Mouse (Mus musculus): Measurements from ENCODE around the gene Bola1.

DNA sequence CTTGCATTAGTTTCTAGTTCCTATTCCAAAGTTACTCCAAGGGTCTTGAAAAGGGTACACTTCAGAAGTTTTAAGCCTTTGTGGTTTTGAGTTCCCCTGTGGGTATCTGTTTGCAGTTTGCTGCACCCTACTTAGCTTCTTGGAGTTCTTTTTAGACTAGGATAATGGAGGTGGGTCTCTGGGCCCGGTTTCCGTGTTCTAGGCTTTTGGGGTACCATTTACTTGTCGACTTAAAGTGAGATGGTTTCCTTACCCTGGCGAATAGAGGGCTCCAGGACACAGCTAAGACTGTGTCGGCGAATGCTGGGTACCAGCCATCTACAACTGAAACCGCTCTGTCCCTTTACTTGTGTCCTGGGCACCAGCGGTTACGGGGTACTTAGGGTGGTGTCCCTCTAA, 2.1 kb upstream of the Bola1 start:
- TF ChIP-seq CTCF (IDR thresholded peaks at IDR 0.05; ENCODE audit: control insufficient read depth, insufficient read depth, insufficient replicate concordance, low read depth, low read length) = no peak
- no peak for TF ChIP-seq POLR2A (IDR thresholded peaks at IDR 0.05; ENCODE audit: control insufficient read depth, low read depth, low read length)

Measured in testis, adult 2 months (tissue).